Mouse (Mus musculus): ENCODE measurements around the gene Prpf8. TPM values are rescaled to one million over a fixed set of nuclear protein-coding genes. Genes with fewer than 3 reads are reported as not detected.

Prpf8 gene
- polyA plus RNA-seq, 1 experiment = 64.2 TPM

- H3K4me1 ChIP-seq (ENCODE audit: control insufficient read depth, insufficient read depth, insufficient read length) = peaks cover 24% of the 10 kb centered on the region; the same call in 1 of the 2 replicates
- peak in 1 of 2 experiments; percentile 43 for DNase-seq (ENCODE audit: low read depth in 1 of 2, low spot score in 2 of 2)
- no peak overlapping the region for H3K4me3 ChIP-seq (ENCODE audit: extremely low read depth, insufficient read depth, insufficient read length)
Observed at GRCm38 (mm10) chr11:75462865-75463336, 23.7 kb upstream of the Prpf8 start.

GRCm38 (mm10) chr11:75463624-75464023 lies 23.0 kb upstream of the Prpf8 start:
- no peak for TF ChIP-seq POLR2A (IDR thresholded peaks at IDR 0.05; ENCODE audit: low read depth, low read length)
- TF ChIP-seq CTCF (IDR thresholded peaks at IDR 0.05; ENCODE audit: extremely low read depth, insufficient read depth, insufficient read length, insufficient replicate concordance) = no peak
- no peaks in the 10 kb centered on the region; the same call in 1 of the 2 replicates for H3K36me3 ChIP-seq (ENCODE audit: control insufficient read depth, insufficient read depth, low read length)
- H3K27ac ChIP-seq (ENCODE audit: insufficient read depth, low read length) = no peak overlapping the region
- DNase-seq (ENCODE audit: low read depth in 1 of 2, low spot score in 2 of 2) = no peak
- H3K4me3 ChIP-seq (ENCODE audit: extremely low read depth, insufficient read depth, insufficient read length) = no peak overlapping the region
- H3K4me1 ChIP-seq (ENCODE audit: control insufficient read depth, insufficient read depth, insufficient read length) = peaks cover 18% of the 10 kb centered on the region; the same call in 1 of the 2 replicates
- H3K27me3 ChIP-seq (ENCODE audit: control insufficient read depth, insufficient read depth, low read length) = no peaks in the 10 kb centered on the region
- 85% methylated on average over 4 of the region's 4 CpGs for WGBS

More at GRCm38 (mm10) chr11:75462865-75463336, 23.7 kb upstream of the Prpf8 start:
- no peaks in the 10 kb centered on the region; the same call in 1 of the 2 replicates for H3K36me3 ChIP-seq (ENCODE audit: control insufficient read depth, insufficient read depth, low read length)
- TF ChIP-seq CTCF (IDR thresholded peaks at IDR 0.05; ENCODE audit: extremely low read depth, insufficient read depth, insufficient read length, insufficient replicate concordance) (no peak), POLR2A (IDR thresholded peaks at IDR 0.05; ENCODE audit: low read depth, low read length) (no peak)
- H3K27ac ChIP-seq (ENCODE audit: insufficient read depth, low read length) = peak overlapping the region; percentile 66; the same call in 1 of the 2 replicates
- 24% methylated on average over 9 of the region's 9 CpGs for WGBS
- no peaks in the 10 kb centered on the region for H3K27me3 ChIP-seq (ENCODE audit: control insufficient read depth, insufficient read depth, low read length)

DNA sequence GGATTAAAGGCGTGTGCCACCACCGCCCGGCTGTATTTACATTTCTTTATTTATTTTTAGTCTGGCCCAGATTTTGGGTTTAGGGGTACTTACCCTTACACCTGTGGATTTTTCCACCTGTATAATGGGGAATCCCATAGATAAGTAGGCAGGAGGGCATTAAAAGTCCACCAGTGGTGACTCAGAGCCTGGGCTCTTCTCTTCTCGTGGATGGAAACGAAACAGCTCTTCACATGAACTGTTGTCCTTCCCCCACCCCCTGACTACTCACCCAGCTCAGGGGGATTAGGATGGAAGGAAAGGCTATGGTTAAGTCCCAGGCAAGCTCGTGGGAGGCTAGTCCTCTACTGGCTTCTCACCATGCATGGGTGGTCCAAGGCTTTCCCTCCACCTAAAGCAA lies 22.2 kb upstream of the Prpf8 start:
- H3K36me3 ChIP-seq (ENCODE audit: control insufficient read depth, insufficient read depth, low read length) = no peaks in the 10 kb centered on the region; the same call in 1 of the 2 replicates
- DNase-seq (ENCODE audit: low read depth in 1 of 2, low spot score in 2 of 2) = no peak
- peaks cover 10% of the 10 kb centered on the region; the same call in 1 of the 2 replicates for H3K4me1 ChIP-seq (ENCODE audit: control insufficient read depth, insufficient read depth, insufficient read length)
- TF ChIP-seq CTCF (IDR thresholded peaks at IDR 0.05; ENCODE audit: extremely low read depth, insufficient read depth, insufficient read length, insufficient replicate concordance) = no peak
- WGBS = 88% methylated on average over 6 of the region's 6 CpGs
- H3K4me3 ChIP-seq (ENCODE audit: extremely low read depth, insufficient read depth, insufficient read length) = no peak overlapping the region
- no peaks in the 10 kb centered on the region for H3K27me3 ChIP-seq (ENCODE audit: control insufficient read depth, insufficient read depth, low read length)
- H3K27ac ChIP-seq (ENCODE audit: insufficient read depth, low read length) = no peak overlapping the region

GRCm38 (mm10) chr11:75465051-75465450 lies 21.6 kb upstream of the Prpf8 start:
- DNase-seq (ENCODE audit: low read depth in 1 of 2, low spot score in 2 of 2) = no peak
- TF ChIP-seq POLR2A (IDR thresholded peaks at IDR 0.05; ENCODE audit: low read depth, low read length) = no peak
- TF ChIP-seq CTCF (IDR thresholded peaks at IDR 0.05; ENCODE audit: extremely low read depth, insufficient read depth, insufficient read length, insufficient replicate concordance) = no peak
- H3K36me3 ChIP-seq (ENCODE audit: control insufficient read depth, insufficient read depth, low read length) = no peaks in the 10 kb centered on the region; the same call in 1 of the 2 replicates
- 83% methylated on average over 6 of the region's 6 CpGs for WGBS
- H3K4me1 ChIP-seq (ENCODE audit: control insufficient read depth, insufficient read depth, insufficient read length) = peaks cover 5% of the 10 kb centered on the region; the same call in 1 of the 2 replicates
- no peak overlapping the region for H3K27ac ChIP-seq (ENCODE audit: insufficient read depth, low read length)
- H3K27me3 ChIP-seq (ENCODE audit: control insufficient read depth, insufficient read depth, low read length) = no peaks in the 10 kb centered on the region
- H3K4me3 ChIP-seq (ENCODE audit: extremely low read depth, insufficient read depth, insufficient read length) = no peak overlapping the region

GRCm38 (mm10) chr11:75466731-75467505 lies 19.7 kb upstream of the Prpf8 start:
- TF ChIP-seq POLR2A (IDR thresholded peaks at IDR 0.05; ENCODE audit: low read depth, low read length) = no peak
- no peak for TF ChIP-seq CTCF (IDR thresholded peaks at IDR 0.05; ENCODE audit: extremely low read depth, insufficient read depth, insufficient read length, insufficient replicate concordance)
- no peak overlapping the region for H3K27ac ChIP-seq (ENCODE audit: insufficient read depth, low read length)
- WGBS = 97% methylated on average over 4 of the region's 4 CpGs

DNA sequence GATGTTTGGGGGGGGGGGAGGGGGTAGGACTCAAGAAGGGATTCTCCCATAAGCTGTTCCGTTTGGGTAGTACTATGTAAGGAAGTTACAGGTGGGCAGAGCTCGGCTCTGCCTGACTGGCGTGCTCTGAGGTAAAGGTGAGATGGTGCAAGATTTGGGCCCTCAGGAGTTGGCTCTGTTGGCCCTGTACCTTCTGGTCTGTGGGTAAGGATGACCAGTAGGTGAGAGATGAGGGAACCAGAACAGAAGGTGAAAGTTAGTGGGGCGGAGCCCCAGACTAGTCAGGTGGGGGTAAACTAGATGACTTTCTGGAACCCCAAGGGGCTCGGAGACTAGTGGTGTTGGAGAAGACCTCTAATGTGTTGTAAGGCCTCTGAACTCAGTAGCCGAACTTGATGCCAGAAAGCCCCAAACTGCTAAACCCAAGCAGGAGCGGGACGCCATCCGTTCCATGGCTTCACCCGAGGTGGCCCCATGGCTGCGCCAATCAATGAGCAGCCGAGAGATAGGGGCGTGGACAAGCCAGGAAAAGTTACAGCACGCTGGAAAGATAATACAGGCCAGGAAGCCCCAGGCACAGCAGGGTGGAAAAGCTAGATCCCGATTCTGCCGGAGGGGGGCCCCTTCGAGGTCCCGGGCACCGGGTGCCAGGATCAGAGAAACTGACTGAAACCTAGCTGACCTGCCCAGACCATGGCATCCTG lies 19.0 kb upstream of the Prpf8 start:
- no peak for TF ChIP-seq CTCF (IDR thresholded peaks at IDR 0.05; ENCODE audit: extremely low read depth, insufficient read depth, insufficient read length, insufficient replicate concordance)
- TF ChIP-seq POLR2A (IDR thresholded peaks at IDR 0.05; ENCODE audit: low read depth, low read length) = no peak
- no peaks in the 10 kb centered on the region for H3K27me3 ChIP-seq (ENCODE audit: control insufficient read depth, insufficient read depth, low read length)
- no peak overlapping the region for H3K27ac ChIP-seq (ENCODE audit: insufficient read depth, low read length)
- 18% methylated on average over 19 of the region's 19 CpGs for WGBS
- H3K36me3 ChIP-seq (ENCODE audit: control insufficient read depth, insufficient read depth, low read length) = no peaks in the 10 kb centered on the region; the same call in 1 of the 2 replicates
- H3K4me3 ChIP-seq (ENCODE audit: extremely low read depth, insufficient read depth, insufficient read length) = peak overlapping the region; percentile 53
- H3K4me1 ChIP-seq (ENCODE audit: control insufficient read depth, insufficient read depth, insufficient read length) = no peaks in the 10 kb centered on the region; the same call in 1 of the 2 replicates
- DNase-seq (ENCODE audit: low read depth in 1 of 2, low spot score in 2 of 2) = no peak

More at GRCm38 (mm10) chr11:75466731-75467505, 19.7 kb upstream of the Prpf8 start:
- H3K4me1 ChIP-seq (ENCODE audit: control insufficient read depth, insufficient read depth, insufficient read length) = peaks cover 5% of the 10 kb centered on the region; the same call in 1 of the 2 replicates
- H3K27me3 ChIP-seq (ENCODE audit: control insufficient read depth, insufficient read depth, low read length) = no peaks in the 10 kb centered on the region
- H3K4me3 ChIP-seq (ENCODE audit: extremely low read depth, insufficient read depth, insufficient read length) = no peak overlapping the region
- no peak for DNase-seq (ENCODE audit: low read depth in 1 of 2, low spot score in 2 of 2)
- no peaks in the 10 kb centered on the region; the same call in 1 of the 2 replicates for H3K36me3 ChIP-seq (ENCODE audit: control insufficient read depth, insufficient read depth, low read length)
